Mouse (Mus musculus) thymus, adult 2 months (tissue): ENCODE measurements around the gene Adam12.

ENCODE experiments used
- CTCF ChIP-seq: fragments of 200-500 bp; IDR thresholded peaks from 2 replicates; pipeline ENCODE4 v1.5.1; 2012; ENCODE audit warnings: mild to moderate bottlenecking, control low read depth, low read length, moderate library complexity, borderline replicate concordance; ENCODE audit not compliant: control insufficient read depth, poor library complexity, insufficient read depth; ENCODE audit errors: extremely low read depth
- POLR2A ChIP-seq: fragments of 200-500 bp; IDR thresholded peaks from 2 replicates; pipeline ENCODE4 v1.6.1; 2012; ENCODE audit warnings: mild to moderate bottlenecking, low read length, control low read depth, moderate library complexity; ENCODE audit not compliant: control insufficient read depth, poor library complexity, insufficient read depth; ENCODE audit errors: extremely low read depth

DNA sequence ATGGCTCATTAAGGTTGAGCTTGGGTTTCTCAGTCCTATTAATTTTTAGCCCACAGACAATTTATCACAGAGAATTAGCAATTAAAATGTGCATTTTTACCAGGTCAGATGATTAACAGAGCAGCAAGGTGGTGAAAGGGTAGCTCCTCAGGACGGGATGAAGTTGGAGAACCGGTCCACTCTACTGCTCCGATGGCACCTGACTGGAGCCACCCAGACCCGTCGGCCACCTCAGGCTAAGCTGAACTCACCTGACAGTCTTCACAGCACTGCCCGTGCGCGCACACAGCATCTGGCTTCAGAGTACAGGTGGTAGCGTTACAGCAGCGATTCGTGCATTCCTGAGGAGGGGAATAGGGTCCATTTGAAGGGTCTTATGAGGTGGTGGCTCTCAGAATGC is 300.5 kb downstream of the Adam12 start:
- TF ChIP-seq POLR2A (no peak), CTCF (no peak)
